Mouse (Mus musculus) hindlimb bud, embryonic 11.5 days (tissue): ENCODE results near the gene Gstm1.

ENCODE experiments used
- DNase-seq: peaks from one replicate; pipeline ENCODE4 v3.0.0-alpha.2; 2012; ENCODE audit warnings: low read depth, low spot score; ENCODE audit errors: extremely low spot score

Gstm1 gene

GRCm38 (mm10) chr3:107966631-107967030 is 51.1 kb downstream of the Gstm1 start:
- DNase-seq: no peak

GRCm38 (mm10) chr3:107965592-107965991 is 52.2 kb downstream of the Gstm1 start:
- DNase-seq: no peak

- DNase-seq: no peak
Measured at GRCm38 (mm10) chr3:107964656-107965308, 53.0 kb downstream of the Gstm1 start.

GRCm38 (mm10) chr3:107964026-107964425 is 53.7 kb downstream of the Gstm1 start:
- DNase-seq: no peak
